Mouse (Mus musculus) heart, postnatal 14 days (tissue): ENCODE measurements around the gene Smox. TPM values are rescaled to one million over a fixed set of nuclear protein-coding genes. Genes with fewer than 3 reads are reported as not detected.
A peak's percentile ranks its signal among the peaks of the same experiment; 100 is the strongest.
"Not testable (repeated sequence)": the region's sequence is repeated elsewhere in the genome, so short reads cannot be mapped to it uniquely, and the experiment has no call there.

Experiments used
- DNase-seq, 2 experiments: peaks; one replicate each; pipeline ENCODE4 v3.0.0; 2021 to 2022
- intact Hi-C: fragments of 180-260 bp; cut with DNase I; formaldehyde crosslinking; loops from one replicate; pipeline ENCODE4 v1.15.1; 2025
- long read RNA-seq, 2 experiments: library from polyadenylated mRNA; stranded (forward); transcript quantifications; one replicate each; pipeline ENCODE4 v2.0.0; 2021
- total RNA-seq, 2 experiments: library from RNA; stranded (reverse); gene quantifications; 2 replicates each; pipeline ENCODE4 v1.2.3; 2021

Smox gene
- 10 to 100 TPM; 37.0 to 40.6 TPM for total RNA-seq
- long read RNA-seq, experiment 1, transcript Smox-201 (7 exons, 2,270 nt): major isoform, 29 of 46 reads
- long read RNA-seq, experiment 1, partial matches to known transcripts: 2 of 46 reads
- long read RNA-seq, experiment 1, other reads (novel, unspliced or antisense): 4 of 46 reads
- long read RNA-seq, experiment 2, transcript Smox-201 (7 exons, 2,270 nt): major isoform, 13 of 29 reads
- long read RNA-seq, experiment 2, partial matches to known transcripts: 1 of 29 reads
- long read RNA-seq, experiment 2, other reads (novel, unspliced or antisense): 5 of 29 reads

DNA sequence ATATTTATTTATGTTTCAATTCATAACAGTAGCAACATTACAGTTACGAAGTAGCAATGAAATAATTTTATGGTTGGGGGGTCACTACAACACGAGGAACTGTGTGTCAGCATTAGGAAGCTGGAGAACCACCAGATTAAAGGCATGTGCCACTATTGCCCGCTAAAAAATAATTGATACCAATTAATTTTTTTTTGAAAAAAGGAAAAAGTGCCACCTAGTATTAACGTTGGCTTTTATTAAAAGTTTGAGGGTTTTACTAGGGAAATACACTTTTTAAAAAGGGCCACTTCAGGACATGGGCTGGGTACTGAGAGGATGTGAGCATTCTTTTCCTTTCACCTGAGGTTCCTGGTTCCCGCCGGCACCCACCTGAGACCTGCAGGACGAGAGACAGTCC lies at the start of gene Smox:
Gene Smox, plus strand, starts transcription at position 301 of the 400 bp plus-strand sequence.
- intact Hi-C loops: no loop called here
- DNase-seq: no peak

GRCm38 (mm10) chr2:131443084-131443890 lies 48.0 kb upstream of the Smox start:
- intact Hi-C loops: loop anchor here (5.0 kb wide), 1 partner anchor 69 kb away; no protein-coding TSS in a partner anchor
- peak in 1 of 2 experiments; percentile 12 for DNase-seq

GRCm38 (mm10) chr2:131443891-131444190 lies 47.5 kb upstream of the Smox start:
- no peak for DNase-seq
- intact Hi-C loops: loop anchor here (5.0 kb wide), 1 partner anchor 68 kb away; no protein-coding TSS in a partner anchor

GRCm38 (mm10) chr2:131446416-131446982 lies 44.8 kb upstream of the Smox start:
- DNase-seq: no peak
- intact Hi-C loops: no loop called here

GRCm38 (mm10) chr2:131447566-131448330 lies 43.5 kb upstream of the Smox start:
- DNase-seq: peak; percentile 40 to 45
- intact Hi-C loops: no loop called here

- intact Hi-C loops: no loop called here
These were observed 42.9 kb upstream of the Smox start for GRCm38 (mm10) chr2:131448353-131448752.

DNA sequence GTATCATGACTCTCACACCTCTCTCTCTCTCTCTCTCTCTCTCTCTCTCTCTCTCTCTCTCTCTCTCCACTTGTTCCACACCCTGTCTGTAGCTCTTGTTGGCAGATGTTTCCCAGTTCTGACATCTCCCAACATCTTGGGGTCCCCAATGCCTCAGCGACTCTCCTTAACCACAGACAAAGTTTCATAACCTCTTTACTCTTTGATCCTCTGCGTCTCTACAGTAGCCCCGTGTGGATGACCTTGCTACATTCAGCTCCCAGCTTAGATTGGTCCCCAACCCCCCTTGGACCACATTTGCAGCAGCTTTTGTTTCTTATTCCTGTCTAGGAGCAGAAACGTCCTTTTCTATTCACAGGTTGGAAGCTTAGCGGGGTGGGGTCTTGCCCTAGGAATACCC lies 41.6 kb upstream of the Smox start:
- DNase-seq: no peak
- intact Hi-C loops: no loop called here

More at GRCm38 (mm10) chr2:131448353-131448752, 42.9 kb upstream of the Smox start:
- DNase-seq: no peak

DNA sequence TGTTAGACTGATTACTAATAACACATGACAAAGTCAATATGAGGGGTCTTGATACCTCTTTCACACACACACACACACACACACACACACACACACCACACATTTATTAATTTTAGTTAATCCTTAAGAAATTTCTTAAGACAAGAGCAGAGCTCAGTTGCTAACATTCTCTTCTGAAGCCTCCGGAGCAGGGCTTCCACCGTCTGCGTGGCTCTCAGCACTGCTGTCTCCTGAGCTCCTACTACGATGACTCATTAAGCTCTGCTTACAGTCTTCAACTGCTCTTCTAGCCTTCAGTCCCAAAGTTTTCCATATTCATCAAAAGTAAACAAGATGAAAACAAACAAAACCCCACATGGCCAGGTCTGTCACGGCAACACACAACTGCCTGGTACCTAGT lies 40.8 kb upstream of the Smox start:
- no peak for DNase-seq
- intact Hi-C loops: no loop called here

DNA sequence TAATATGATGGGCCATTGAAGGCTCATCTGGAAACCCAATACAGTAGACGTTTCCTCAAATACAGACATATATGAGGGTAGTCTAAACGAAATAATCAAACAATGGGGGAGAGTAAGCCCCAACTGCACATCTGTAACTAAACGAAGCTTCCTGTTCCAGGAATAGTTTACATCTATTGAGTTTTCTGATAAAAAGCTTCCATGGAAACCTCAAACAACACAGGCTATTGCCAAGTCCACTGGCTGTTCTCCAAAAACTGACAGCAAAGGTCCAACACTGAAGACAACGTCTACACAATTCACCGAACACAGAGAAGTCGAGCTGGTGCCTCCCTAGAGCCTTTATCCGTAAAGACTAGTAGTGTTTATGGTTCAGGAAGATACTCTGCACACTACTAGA lies 33.6 kb upstream of the Smox start:
- peak; percentile 45 to 65 for DNase-seq
- intact Hi-C loops: no loop called here

GRCm38 (mm10) chr2:131460946-131461682 lies 30.2 kb upstream of the Smox start:
- intact Hi-C loops: no loop called here
- peak; percentile 64 to 66 for DNase-seq

DNA sequence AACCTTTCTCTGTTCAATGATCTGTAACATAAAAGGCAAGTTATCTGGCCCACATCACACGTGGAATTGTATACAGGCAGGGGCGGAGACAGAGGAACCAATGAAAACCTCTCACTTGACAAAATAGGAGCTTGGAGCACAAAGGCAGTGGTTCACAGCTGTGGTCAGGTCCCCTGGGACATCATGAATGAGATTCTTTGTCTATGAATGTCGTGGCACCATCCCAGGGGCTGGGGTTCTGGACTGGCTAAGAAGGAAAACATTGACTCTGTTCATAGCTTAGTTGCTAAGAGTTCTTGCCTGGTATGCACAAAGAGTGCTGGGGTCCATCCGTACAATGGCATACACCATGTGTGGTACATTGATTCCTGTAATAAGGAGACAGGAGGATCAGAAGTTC lies 28.3 kb upstream of the Smox start:
- intact Hi-C loops: no loop called here
- peak in 1 of 2 experiments; percentile 23 for DNase-seq

DNA sequence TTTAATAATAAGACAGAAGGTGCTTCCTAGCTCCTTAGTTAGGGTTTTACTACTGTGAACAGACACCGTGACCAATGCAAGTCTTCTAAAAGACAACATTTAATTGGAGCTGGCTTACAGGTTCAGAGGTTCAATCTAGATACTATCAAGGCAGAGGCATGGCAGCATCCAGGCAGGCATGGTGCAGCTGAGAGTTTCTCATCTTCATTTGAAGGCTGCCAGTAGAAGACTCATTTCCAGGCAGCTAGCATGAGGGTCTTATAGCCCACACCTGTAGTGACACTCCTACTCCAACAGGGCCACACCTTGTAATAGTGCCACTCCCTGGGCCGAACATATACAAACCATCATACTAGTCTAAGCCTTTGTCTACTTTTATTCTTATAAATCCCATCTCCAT lies 27.1 kb upstream of the Smox start:
- intact Hi-C loops: no loop called here
- no peak for DNase-seq

DNA sequence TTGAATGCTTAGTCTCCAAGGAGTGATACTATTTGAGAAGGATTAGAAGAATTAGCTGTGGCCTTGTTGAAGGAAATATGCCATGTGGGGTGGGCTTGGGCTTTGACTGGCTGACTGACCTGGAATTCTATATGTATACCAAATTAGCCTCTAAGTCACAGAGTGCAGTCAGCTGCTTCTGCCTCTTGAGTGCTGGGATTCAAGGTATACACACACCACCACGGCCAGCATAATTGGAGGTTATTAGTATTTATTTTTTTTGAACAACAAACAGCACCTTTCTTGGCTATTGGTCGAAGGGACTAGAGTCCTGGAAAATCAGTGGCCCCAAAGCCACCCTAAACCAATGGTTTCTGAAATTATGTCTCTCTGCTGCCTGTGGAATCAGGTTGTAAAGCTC lies 24.6 kb upstream of the Smox start:
- DNase-seq: no peak
- intact Hi-C loops: loop anchor here (5.0 kb wide), 1 partner anchor 39 kb away; no protein-coding TSS in a partner anchor

DNA sequence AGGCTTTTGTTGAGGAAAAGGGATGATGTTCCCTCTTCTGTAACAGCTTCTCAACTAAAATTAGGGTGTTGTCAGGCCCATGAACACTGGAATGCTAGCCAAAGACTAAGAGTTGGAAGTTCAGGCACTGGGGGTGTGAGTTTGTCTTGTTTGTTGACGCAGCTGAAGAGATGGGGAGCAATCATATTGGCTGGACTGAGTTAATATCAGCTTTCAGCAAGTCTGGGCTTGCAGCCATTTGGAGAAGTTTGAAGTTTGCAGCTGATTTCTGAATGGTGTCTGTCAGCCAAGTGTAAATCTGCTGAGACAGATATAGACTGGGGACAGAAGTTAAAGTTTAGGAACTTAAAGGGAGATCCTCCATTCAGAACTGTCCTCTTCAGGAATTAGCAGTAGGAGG lies 21.4 kb upstream of the Smox start:
- DNase-seq: peak; percentile 55 to 63
- intact Hi-C loops: loop anchor here (5.0 kb wide), 1 partner anchor 43 kb away; no protein-coding TSS in a partner anchor

DNA sequence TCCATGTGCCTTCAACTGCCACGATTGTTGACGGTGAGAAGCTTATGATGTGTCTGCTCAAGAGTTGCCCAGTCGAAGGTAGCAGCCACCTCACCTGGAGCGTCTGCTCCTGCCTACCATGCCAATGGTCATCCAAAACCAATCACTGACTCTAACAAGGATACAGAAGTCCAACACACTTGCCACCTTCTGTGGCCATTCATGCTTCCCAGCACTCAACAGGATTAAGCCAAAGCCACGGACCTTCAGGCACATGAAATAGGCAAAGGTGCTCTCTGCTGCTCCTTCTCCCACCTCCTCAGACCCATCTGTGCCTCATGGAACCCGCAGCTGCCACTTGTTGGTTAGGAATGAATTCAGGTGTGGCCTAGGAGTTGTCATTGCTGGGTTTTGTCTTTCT lies 17.5 kb upstream of the Smox start:
- intact Hi-C loops: no loop called here

DNA sequence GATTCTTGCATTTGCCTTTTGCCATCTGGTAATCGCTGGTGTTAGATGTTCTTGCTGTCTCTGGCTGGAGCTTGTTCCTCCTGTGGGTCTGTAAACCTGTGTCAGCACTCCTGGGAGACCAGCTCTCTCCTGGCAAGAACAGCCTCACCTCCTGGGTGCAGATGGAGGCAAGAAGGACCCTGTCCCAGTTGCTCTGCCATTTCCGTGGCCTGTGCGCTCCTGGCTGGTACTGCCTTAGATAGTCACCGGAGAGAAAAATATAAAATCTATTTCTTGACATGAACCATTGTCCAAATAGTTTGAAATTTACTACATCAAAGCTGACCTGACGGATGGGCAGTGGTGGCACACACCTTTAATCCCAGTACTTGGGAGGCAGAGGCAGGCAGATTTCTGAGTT lies 14.2 kb upstream of the Smox start:
- intact Hi-C loops, DNase-seq: not testable (repeated sequence)

More for the DNA sequence above, 17.5 kb upstream of the Smox start:
- DNase-seq: no peak

DNA sequence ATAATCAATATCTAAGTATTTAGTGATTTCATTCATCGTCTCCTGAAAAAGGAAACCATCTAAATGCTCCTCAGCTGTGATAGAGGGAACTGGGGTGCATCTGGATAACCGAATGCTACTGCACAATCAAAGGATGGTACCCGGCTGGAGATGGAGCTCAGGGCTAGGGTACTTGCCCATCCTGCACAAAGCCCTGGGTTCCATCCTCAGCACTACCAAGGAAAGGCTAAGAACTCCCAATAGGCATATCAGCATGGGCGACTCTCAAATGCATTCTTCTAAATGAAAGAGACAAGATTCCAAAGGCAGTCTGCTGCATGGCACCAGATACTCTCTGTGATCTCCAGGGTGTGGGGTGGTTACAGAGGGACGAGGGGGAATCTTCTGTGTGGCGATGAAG lies 13.4 kb upstream of the Smox start:
- DNase-seq: no peak
- intact Hi-C loops: loop anchor here (2.0 kb wide), 1 partner anchor 23 kb away; no protein-coding TSS in a partner anchor

- intact Hi-C loops: loop anchor here (2.0 kb wide), 1 partner anchor 24 kb away; no protein-coding TSS in a partner anchor
- no peak for DNase-seq
These were observed 12.9 kb upstream of the Smox start for GRCm38 (mm10) chr2:131478349-131478748.

DNA sequence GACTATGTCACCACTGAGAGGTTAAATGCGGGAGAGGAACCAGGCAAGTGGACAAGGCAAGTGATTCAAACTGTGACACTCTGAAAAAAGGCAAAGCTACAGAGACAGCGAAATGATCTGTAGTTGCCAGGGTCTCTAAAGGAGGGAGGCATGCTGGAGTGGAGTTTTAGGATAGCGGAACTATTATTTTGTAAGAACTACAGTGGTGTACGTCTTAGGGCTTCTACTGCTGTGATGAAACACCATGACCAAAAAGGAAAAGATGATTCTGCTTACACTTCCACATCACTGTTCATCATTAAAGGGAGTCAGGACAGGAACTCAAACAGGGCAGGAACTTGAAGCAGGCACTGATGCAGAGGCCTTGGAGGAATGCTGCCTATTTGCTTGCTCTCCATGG lies 12.4 kb upstream of the Smox start:
- intact Hi-C loops: loop anchor here (2.0 kb wide), 1 partner anchor 24 kb away; no protein-coding TSS in a partner anchor
- no peak for DNase-seq

GRCm38 (mm10) chr2:131481733-131482132 lies 9.6 kb upstream of the Smox start:
- intact Hi-C loops: no loop called here
- no peak for DNase-seq
